Mouse (Mus musculus): ENCODE data around the gene Fam110c.

The Fam110c gene

DNA sequence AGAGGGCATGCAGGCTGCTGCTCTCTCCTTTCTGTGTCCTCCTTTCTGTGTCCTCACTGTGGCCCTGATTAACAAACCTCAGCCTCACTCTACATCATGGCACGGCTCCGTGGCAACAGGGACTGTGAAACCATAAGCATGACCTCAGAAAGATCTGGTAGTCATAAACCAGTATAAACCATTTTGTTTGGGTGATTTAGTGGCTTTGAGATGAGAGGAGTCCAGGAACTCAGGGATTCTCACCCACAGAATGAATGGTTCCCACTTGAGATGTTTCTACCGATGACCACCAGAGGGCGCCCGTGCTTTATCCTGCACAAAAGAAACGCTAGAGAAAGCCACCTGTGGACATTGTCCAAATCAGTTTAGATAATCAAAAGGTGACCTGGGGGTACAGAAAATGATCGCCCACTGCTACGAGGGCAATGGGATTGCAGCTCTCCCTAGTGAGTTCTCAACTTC lies 42.4 kb downstream of the Fam110c start:
- DNase-seq: peak; percentile 32 to 47

DNA sequence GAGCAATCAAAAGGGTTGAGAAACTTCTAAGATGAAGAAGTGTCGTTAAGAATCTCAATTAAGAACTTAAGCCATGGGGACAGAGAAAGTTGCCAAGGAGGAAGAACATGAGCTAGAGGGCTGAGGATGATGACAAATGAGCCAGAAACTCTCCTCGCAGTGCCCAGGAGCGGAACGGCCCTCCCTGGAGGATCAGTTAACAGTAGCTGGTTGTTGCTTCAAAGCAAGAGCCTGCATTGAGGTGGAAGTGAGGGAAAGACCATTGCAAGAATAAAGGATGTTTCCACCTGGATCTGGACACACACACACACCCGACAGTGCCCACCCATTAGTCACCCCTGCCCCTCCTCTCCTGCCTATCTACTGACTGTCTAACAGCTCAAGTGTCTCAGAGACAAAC lies 46.9 kb downstream of the Fam110c start:
- DNase-seq: no peak

DNA sequence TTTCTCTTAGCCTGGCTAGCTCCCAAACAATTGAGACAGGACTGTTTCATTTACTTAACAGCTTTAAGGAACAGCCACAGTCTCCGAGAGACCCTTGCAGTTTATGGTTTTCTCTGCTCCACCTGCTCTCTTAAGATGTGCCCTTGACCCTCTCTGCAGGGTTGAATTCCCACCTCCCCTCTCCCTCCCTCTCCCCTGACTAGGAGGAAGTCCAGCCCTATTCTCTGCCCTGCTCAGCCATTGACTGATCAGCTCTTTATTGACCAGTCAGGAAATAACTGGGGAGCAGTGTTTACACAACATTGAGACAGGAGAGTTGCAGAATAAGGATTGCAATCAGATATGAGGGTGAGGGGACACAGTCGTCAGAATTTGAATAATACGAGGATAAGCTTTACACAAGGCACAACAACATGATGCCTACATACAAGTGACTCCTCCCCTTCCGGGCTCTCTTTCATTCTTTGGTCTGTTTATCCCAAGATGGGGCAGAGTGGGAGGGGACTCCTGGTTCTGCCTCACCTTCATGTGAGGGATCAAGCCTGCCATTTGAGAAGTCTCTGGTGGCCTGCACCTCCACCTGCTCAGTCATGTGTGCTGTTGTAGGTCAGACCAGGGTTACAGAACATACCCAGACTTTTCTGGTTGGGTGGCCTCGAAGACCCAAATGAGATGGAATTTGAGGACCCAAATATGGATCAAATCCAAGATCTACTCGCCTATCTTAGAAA lies 49.4 kb downstream of the Fam110c start:
- no peak for DNase-seq

DNA sequence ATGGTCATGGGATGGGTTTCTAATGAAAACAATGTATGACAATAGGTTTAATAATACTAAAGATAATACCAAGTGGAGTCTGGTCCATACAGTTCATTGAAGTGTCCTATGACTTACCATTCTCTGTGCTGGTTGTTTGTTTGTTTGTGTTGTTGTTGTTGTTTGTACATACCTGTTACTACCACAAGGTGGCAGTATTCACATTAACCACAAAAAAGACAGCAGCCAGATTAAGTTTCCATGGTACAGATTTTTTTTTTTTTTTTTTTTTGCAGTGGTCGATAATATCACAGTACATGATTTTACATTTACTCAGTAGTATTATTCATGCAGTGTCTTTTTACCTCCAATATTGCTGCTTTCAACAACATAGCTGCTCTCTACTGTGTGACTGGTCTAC lies 52.4 kb downstream of the Fam110c start:
- no peak for DNase-seq

DNA sequence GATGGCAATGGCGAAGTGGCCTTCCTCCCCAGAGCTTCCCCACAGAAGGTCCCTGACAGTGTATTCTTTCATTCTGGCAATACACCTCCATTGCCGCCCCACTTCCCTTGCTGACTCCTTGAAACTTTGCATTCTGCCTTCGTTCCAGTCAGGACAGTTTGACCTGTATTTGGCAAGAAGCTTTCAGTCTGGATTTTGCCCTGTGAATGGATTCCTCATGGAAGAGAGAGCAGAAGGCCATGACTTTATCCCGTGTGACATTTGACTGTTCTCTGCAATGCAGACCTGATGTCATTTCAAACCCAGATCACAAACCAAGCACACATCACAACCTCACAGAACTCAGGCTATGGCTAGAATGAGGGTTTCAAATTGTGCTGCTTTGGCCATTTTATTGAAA lies 55.9 kb downstream of the Fam110c start:
- DNase-seq: no peak

All from lung, adult 18-20 months (tissue).